Mouse (Mus musculus): ENCODE data around the gene Ahrr.

- TF ChIP-seq CTCF (IDR thresholded peaks at IDR 0.05; ENCODE audit: low read depth) = no peak
- TF ChIP-seq EP300 (IDR thresholded peaks at IDR 0.05; ENCODE audit: low read depth) = 0 out of 2 replicates have a peak, but pooled peaks have one; percentile 50
These were observed 71.5 kb downstream of the Ahrr start for GRCm38 (mm10) chr13:74220659-74221058.

Data from heart, postnatal 0 days (tissue).